Mouse (Mus musculus) forebrain, postnatal 0 days (tissue): ENCODE data around the gene Prr5. TPM values are rescaled to one million over a fixed set of nuclear protein-coding genes. Genes with fewer than 3 reads are reported as not detected.

Experiments used
- ATAC-seq: fragments of 200-750 bp; cut with Nextera tagmentation; 2 replicates; pipeline ENCODE4 v1.8.0; 2017; ENCODE audit warnings: mild to moderate bottlenecking, moderate library complexity
- DNase-seq: peaks from one replicate; pipeline ENCODE4 v3.0.0-alpha.2; 2015
- H3K27ac ChIP-seq: fragments of 300-500 bp; sonication (generic); 2 replicates; pipeline ENCODE4 v1.5.1; 2014; ENCODE audit warnings: low read depth, mild to moderate bottlenecking, antibody characterized with exemption, low read length, moderate library complexity, mixed read lengths
- H3K27me3 ChIP-seq: fragments of 300-500 bp; sonication (generic); 2 replicates; pipeline ENCODE4 v1.6.1; 2014; ENCODE audit warnings: mild to moderate bottlenecking, low read length, mixed read lengths; ENCODE audit not compliant: insufficient read depth
- H3K36me3 ChIP-seq: fragments of 300-500 bp; sonication (generic); 2 replicates; pipeline ENCODE4 v1.6.1; 2014; ENCODE audit warnings: mild to moderate bottlenecking, moderate library complexity; ENCODE audit not compliant: insufficient read depth
- H3K4me1 ChIP-seq: fragments of 300-500 bp; sonication (generic); 2 replicates; pipeline ENCODE4 v1.6.1; 2014; ENCODE audit warnings: antibody characterized with exemption; ENCODE audit not compliant: insufficient read depth
- H3K4me2 ChIP-seq: fragments of 300-500 bp; sonication (generic); 2 replicates; pipeline ENCODE4 v1.6.1; 2014; ENCODE audit warnings: low read depth, mild to moderate bottlenecking, moderate library complexity
- H3K4me3 ChIP-seq: fragments of 300-500 bp; sonication (generic); 2 replicates; pipeline ENCODE4 v1.5.1; 2014; ENCODE audit warnings: low read depth, low read length, mixed read lengths
- H3K9ac ChIP-seq: fragments of 300-500 bp; sonication (generic); 2 replicates; pipeline ENCODE4 v1.6.1; 2014; ENCODE audit warnings: mild to moderate bottlenecking
- H3K9me3 ChIP-seq: fragments of 300-500 bp; sonication (generic); 2 replicates; pipeline ENCODE4 v1.6.1; 2016; ENCODE audit warnings: low read length
- CTCF ChIP-seq: sonication (generic); IDR thresholded peaks from 2 replicates; pipeline ENCODE4 v1.5.1; 2016; ENCODE audit warnings: antibody characterized with exemption, control low read depth, low read depth
- WGBS: fragments of 180-500 bp; shearing (Covaris S2); extraction: QIAGEN DNeasy Blood & Tissue Kit; methylation state at CpG from one replicate; pipeline ENCODE4 v1.1.7; 2014; 5-methylcytosine and 5-hydroxymethylcytosine counted together
- polyA plus RNA-seq: library from polyadenylated mRNA; unstranded; fragments of >200 nt; fragmentation: Nextera tagmentation; extraction: Ambion mirVana; gene quantifications from 2 replicates; pipeline ENCODE4 v1.2.1, GENCODE M21; 2015
- total RNA-seq: library from RNA; depleted of rRNA; stranded (reverse); fragments of >200 nt; gene quantifications from 2 replicates; pipeline ENCODE4 v1.2.3, GENCODE M21; 2014

Gene Prr5
- total and polyA plus RNA-seq, 2 experiments from 2014 or later, result 17.2 to 28.2 TPM

GRCm38 (mm10) chr15:84698189-84698588, 28.8 kb downstream of the Prr5 start:
- ATAC-seq (0 out of 2 replicates have a peak, but pooled peaks have one; percentile 3), DNase-seq (no peak)
- Histone ChIP-seq H3K4me3 (no peak overlapping the region), H3K4me2 (no peak overlapping the region), H3K27me3 (no peaks in the 10 kb centered on the region), H3K4me1 (no peaks in the 10 kb centered on the region), H3K9me3 (no peaks in the 10 kb centered on the region), H3K9ac (no peak overlapping the region), H3K27ac (peak overlapping the region; percentile 16; the same call in 1 of the 2 replicates), H3K36me3 (0 out of 2 replicates have a peak, but pooled peaks cover 4% of the 10 kb centered on the region)
- WGBS, result 69% methylated on average over 2 of the region's 2 CpGs
- no peak for TF ChIP-seq CTCF

GRCm38 (mm10) chr15:84700147-84700794, 30.9 kb downstream of the Prr5 start:
- ATAC-seq (no peak), DNase-seq (peak; percentile 57)
- H3K27me3 ChIP-seq, result no peaks in the 10 kb centered on the region
- peak; percentile 71 for TF ChIP-seq CTCF
- no peak overlapping the region for H3K4me2 ChIP-seq
- no peak overlapping the region for H3K27ac ChIP-seq
- H3K9me3 ChIP-seq, result no peaks in the 10 kb centered on the region
- no peaks in the 10 kb centered on the region for H3K4me1 ChIP-seq
- H3K9ac ChIP-seq, result no peak overlapping the region
- no peak overlapping the region for H3K4me3 ChIP-seq
- 0 out of 2 replicates have a peak, but pooled peaks cover 4% of the 10 kb centered on the region for H3K36me3 ChIP-seq
- 50% methylated on average over 6 of the region's 6 CpGs for WGBS

GRCm38 (mm10) chr15:84701947-84702346, 32.5 kb downstream of the Prr5 start:
- Histone ChIP-seq H3K4me3 (no peak overlapping the region), H3K36me3 (0 out of 2 replicates have a peak, but pooled peaks cover 4% of the 10 kb centered on the region), H3K9ac (no peak overlapping the region), H3K4me1 (no peaks in the 10 kb centered on the region), H3K27ac (no peak overlapping the region), H3K27me3 (no peaks in the 10 kb centered on the region), H3K4me2 (no peak overlapping the region), H3K9me3 (no peaks in the 10 kb centered on the region)
- DNase-seq, result peak; percentile 34
- ATAC-seq, result peak; percentile 14; the same call in 1 of the 2 replicates
- peak; percentile 65 for TF ChIP-seq CTCF
- WGBS, result 20% methylated on average over 4 of the region's 4 CpGs

GRCm38 (mm10) chr15:84702391-84703345, 33.2 kb downstream of the Prr5 start:
- 88% methylated on average over 29 of the region's 29 CpGs for WGBS
- DNase-seq, result no peak
- no peak overlapping the region for H3K4me2 ChIP-seq
- H3K4me1 ChIP-seq, result no peaks in the 10 kb centered on the region
- H3K36me3 ChIP-seq, result 0 out of 2 replicates have a peak, but pooled peaks cover 4% of the 10 kb centered on the region
- no peaks in the 10 kb centered on the region for H3K27me3 ChIP-seq
- H3K9ac ChIP-seq, result no peak overlapping the region
- TF ChIP-seq CTCF, result no peak
- ATAC-seq, result no peak
- no peak overlapping the region for H3K4me3 ChIP-seq
- no peaks in the 10 kb centered on the region for H3K9me3 ChIP-seq
- no peak overlapping the region for H3K27ac ChIP-seq

- no peak overlapping the region for H3K27ac ChIP-seq
- no peak for ATAC-seq
- no peaks in the 10 kb centered on the region for H3K4me1 ChIP-seq
- 0 out of 2 replicates have a peak, but pooled peaks cover 4% of the 10 kb centered on the region for H3K36me3 ChIP-seq
- no peaks in the 10 kb centered on the region for H3K27me3 ChIP-seq
- no peak overlapping the region for H3K9ac ChIP-seq
- H3K4me2 ChIP-seq, result no peak overlapping the region
- no peak for DNase-seq
- no peak for TF ChIP-seq CTCF
- WGBS, result 79% methylated on average over 7 of the region's 7 CpGs
- H3K4me3 ChIP-seq, result no peak overlapping the region
- no peaks in the 10 kb centered on the region for H3K9me3 ChIP-seq
These were observed 34.6 kb downstream of the Prr5 start for GRCm38 (mm10) chr15:84703992-84704391.

- H3K27me3 ChIP-seq, result no peaks in the 10 kb centered on the region
- no peaks in the 10 kb centered on the region for H3K4me1 ChIP-seq
- no peaks in the 10 kb centered on the region for H3K9me3 ChIP-seq
- no peak for ATAC-seq
- DNase-seq, result no peak
- H3K36me3 ChIP-seq, result no peaks in the 10 kb centered on the region
- H3K27ac ChIP-seq, result no peak overlapping the region
- 88% methylated on average over 6 of the region's 6 CpGs for WGBS
- no peak for TF ChIP-seq CTCF
- no peak overlapping the region for H3K4me3 ChIP-seq
- H3K4me2 ChIP-seq, result no peak overlapping the region
- H3K9ac ChIP-seq, result no peak overlapping the region
These were observed 36.0 kb downstream of the Prr5 start for GRCm38 (mm10) chr15:84705351-84705901.
